Mouse (Mus musculus) testis, adult 2 months (tissue): ENCODE data around the gene Card10. TPM values are rescaled to one million over a fixed set of nuclear protein-coding genes. Genes with fewer than 3 reads are reported as not detected.

Experiments
- H3K27ac ChIP-seq: fragments of 200-500 bp; 2 replicates; pipeline ENCODE4 v1.5.1; 2012; ENCODE audit warnings: low read depth, low read length; ENCODE audit not compliant: control insufficient read depth, insufficient read depth
- H3K27me3 ChIP-seq: fragments of 200-500 bp; 2 replicates; pipeline ENCODE4 v1.6.1; 2012; ENCODE audit warnings: mild to moderate bottlenecking, low read length, moderate library complexity; ENCODE audit not compliant: control insufficient read depth, insufficient read depth
- H3K36me3 ChIP-seq: fragments of 200-500 bp; 2 replicates; pipeline ENCODE4 v1.6.1; 2012; ENCODE audit warnings: mild to moderate bottlenecking, low read length; ENCODE audit not compliant: control insufficient read depth, insufficient read depth
- H3K4me1 ChIP-seq: fragments of 200-500 bp; 2 replicates; pipeline ENCODE4 v1.6.1; 2012; ENCODE audit warnings: low read length; ENCODE audit not compliant: control insufficient read depth, insufficient read depth
- H3K4me3 ChIP-seq: fragments of 200-500 bp; 2 replicates; pipeline ENCODE4 v1.5.1; 2012; ENCODE audit warnings: low read depth, mild to moderate bottlenecking, low read length, moderate library complexity, mixed read lengths; ENCODE audit not compliant: control insufficient read depth
- CTCF ChIP-seq: fragments of 200-500 bp; IDR thresholded peaks from 2 replicates; pipeline ENCODE4 v1.5.1; 2012; ENCODE audit warnings: low read depth, mild to moderate bottlenecking, inconsistent platforms, low read length, moderate library complexity; ENCODE audit not compliant: control insufficient read depth, insufficient read depth, insufficient replicate concordance
- POLR2A ChIP-seq: fragments of 200-500 bp; IDR thresholded peaks from 2 replicates; pipeline ENCODE4 v1.6.1; 2012; ENCODE audit warnings: low read depth, mild to moderate bottlenecking, inconsistent platforms, low read length, moderate library complexity; ENCODE audit not compliant: control insufficient read depth
- polyA plus RNA-seq: library from polyadenylated mRNA; depleted of rRNA; stranded (reverse); fragments of >200 nt; gene quantifications from 2 replicates; pipeline ENCODE4 v1.2.3, GENCODE M21; 2012

Card10 gene
- polyA plus RNA-seq, 1 experiment: 5.0 TPM

DNA sequence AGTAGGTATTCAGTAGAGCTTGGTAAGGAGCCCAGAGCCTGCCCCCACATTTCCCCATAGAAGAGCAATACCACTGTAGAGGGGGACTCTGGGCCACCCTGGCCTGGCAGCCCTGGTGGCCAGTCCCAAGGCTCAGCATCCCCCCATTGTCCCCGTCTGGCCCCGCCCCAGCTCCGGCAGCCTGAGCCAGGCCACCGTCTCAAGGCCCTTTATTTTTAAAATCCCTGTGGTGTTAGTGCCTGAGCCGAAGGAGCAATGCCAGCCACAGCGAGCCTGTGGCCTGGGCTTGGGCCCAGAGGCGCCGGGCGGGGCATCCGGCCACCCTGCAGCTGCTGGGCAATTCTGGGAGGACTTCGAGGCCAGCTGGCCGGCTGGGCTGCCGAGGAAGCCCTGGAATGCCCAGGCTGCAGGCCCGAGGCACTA, 29.9 kb upstream of the Card10 start:
- peaks cover 2% of the 10 kb centered on the region for H3K4me1 ChIP-seq
- H3K27ac ChIP-seq: peak overlapping the region; percentile 51
- no peak overlapping the region for H3K4me3 ChIP-seq
- H3K27me3 ChIP-seq: no peaks in the 10 kb centered on the region
- TF ChIP-seq CTCF (no peak), POLR2A (no peak)
- no peaks in the 10 kb centered on the region for H3K36me3 ChIP-seq

DNA sequence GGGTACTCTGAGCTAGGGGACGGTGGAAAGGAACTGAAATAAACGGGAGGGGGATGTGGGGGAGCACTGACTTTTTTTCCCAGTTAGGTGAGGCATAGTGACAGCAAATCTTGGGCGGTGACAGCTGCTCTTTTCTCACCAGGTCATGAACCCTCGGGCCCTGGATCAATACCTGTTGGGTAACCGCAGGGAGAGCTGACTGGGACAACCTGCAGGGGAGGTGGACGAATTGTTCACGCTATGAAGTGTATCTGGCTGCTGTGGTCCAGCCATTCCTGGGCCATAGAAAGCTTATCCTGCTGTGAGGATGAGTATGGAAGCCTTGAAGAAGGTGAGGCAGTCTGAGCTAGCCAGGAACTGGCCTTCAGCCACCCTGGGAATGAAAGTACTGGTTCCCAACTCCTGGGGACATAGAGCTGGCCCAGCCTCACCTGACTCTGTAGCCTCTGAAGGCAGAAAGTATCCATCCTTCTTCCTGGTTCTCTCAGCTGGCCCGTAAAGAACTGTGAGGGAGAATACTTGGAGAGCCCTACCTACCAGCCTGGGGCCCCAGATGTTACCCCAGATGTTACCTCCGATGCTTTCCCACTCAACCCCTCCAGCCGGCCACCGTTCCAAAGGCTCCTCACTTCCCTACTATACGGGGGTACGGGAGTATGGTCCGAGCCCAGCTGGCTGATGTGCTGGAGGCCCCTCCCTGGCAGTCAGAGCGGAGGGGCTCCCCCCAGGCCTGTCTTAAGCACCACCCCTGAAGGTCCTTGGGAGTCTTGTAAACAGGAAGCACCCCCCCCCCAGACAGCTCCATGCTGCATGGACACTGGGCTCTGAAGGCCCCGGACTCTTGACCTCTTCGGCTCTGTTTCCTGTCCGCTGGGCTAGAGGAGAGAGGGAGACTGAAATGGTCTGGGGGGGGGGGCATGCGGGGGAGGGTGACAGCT, 29.1 kb upstream of the Card10 start:
- Histone ChIP-seq H3K4me3 (no peak overlapping the region), H3K36me3 (no peaks in the 10 kb centered on the region), H3K4me1 (peaks cover 2% of the 10 kb centered on the region), H3K27ac (peak overlapping the region; percentile 23; the same call in 1 of the 2 replicates), H3K27me3 (no peaks in the 10 kb centered on the region)
- TF ChIP-seq POLR2A (0 out of 2 replicates have a peak, but pooled peaks have one; percentile 29), CTCF (no peak)

DNA sequence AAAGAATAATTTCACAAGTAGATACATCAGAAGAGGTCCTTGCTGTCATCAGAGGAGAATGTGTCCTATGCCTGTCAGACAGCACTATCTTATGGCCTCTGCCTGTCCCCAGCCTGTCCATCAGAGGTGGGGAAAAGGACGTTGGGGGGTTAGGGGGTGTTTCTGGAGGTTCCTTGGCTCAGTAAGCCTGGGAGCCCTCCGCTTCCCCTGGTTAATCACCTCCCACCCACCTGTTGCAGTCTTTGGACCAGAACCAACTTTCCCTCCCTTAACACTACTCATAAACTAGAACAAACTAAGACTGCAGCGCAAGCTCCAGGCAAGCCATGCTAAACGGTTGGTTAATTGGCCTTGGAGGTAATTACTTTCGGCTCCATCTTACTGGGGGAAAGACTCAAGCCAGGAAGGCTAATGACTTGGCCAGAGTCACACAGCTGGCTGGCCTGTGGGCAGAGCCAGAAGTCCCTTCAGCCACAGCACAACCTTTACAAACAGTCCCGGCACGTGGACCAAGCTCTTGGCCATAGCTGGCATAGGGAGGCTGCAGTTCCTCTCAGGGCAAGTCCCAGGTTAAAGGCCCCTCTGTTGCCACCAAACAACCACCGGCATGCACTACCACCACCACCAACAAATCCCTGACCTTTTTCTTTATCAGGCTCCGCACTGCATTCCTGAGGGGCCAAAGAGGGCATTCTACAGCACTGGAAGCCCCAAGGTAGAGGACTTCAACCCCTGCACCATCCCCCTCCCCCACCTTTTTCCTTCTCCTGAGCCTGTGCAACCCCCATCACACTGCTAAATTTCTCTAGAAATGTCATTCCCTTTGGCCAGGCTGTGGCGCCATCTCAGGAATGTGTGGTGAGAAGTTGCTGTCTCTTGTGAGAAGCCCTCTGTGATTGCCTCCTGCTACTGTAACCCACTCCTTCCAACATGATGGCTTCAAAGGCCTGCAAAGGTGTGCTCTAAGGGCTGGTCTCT, 28.2 kb upstream of the Card10 start:
- H3K4me1 ChIP-seq: peaks cover 2% of the 10 kb centered on the region
- H3K4me3 ChIP-seq: no peak overlapping the region
- H3K27me3 ChIP-seq: no peaks in the 10 kb centered on the region
- no peaks in the 10 kb centered on the region for H3K36me3 ChIP-seq
- no peak overlapping the region for H3K27ac ChIP-seq
- no peak for TF ChIP-seq CTCF

DNA sequence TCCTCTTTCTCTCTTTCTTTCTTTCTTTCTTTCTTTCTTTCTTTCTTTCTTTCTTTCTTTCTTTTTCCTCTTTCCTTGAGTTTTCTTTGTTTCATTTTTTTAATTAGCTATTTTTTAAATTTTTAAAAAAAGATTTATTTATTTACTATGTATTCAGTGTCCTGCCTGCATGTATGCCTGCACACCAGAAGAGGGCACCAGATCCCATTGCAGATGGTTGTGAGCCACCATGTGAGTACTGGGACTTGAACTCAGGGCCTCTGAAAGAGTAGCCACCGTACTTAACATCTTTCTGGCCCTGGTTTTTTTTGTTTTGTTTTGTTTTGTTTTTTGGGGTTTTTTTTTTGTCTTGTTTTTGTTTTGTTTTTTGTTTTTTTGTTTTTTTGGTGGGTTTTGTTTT, 26.8 kb upstream of the Card10 start:
- Histone ChIP-seq H3K27me3 (no peaks in the 10 kb centered on the region), H3K36me3 (no peaks in the 10 kb centered on the region), H3K4me1 (peaks cover 2% of the 10 kb centered on the region; the same call in 1 of the 2 replicates), H3K4me3 (no peak overlapping the region), H3K27ac (no peak overlapping the region)
- no peak for TF ChIP-seq CTCF
- TF ChIP-seq POLR2A: no peak

DNA sequence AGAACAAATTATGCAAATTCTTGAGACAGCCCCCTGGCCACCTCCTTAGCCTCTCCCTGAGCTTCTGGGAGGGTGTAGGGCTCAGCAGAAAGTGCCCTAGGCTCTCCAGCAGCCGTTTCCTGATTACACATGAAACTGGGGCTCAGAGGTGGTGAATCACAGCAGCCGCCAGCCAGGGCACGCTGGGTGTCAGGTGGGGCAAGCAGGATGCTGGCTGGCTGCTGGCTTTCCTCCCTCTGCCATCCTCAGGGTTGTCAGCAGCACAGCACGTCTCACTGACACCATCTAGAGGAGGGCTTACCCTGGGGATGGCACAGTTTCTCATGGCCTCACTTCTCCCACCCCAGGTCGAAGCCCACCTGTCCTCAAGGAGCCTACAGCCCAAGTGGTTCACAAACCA, 25.5 kb upstream of the Card10 start:
- Histone ChIP-seq H3K27ac (no peak overlapping the region), H3K4me1 (peaks cover 2% of the 10 kb centered on the region; the same call in 1 of the 2 replicates), H3K4me3 (no peak overlapping the region), H3K36me3 (no peaks in the 10 kb centered on the region), H3K27me3 (no peaks in the 10 kb centered on the region)
- no peak for TF ChIP-seq POLR2A
- no peak for TF ChIP-seq CTCF

DNA sequence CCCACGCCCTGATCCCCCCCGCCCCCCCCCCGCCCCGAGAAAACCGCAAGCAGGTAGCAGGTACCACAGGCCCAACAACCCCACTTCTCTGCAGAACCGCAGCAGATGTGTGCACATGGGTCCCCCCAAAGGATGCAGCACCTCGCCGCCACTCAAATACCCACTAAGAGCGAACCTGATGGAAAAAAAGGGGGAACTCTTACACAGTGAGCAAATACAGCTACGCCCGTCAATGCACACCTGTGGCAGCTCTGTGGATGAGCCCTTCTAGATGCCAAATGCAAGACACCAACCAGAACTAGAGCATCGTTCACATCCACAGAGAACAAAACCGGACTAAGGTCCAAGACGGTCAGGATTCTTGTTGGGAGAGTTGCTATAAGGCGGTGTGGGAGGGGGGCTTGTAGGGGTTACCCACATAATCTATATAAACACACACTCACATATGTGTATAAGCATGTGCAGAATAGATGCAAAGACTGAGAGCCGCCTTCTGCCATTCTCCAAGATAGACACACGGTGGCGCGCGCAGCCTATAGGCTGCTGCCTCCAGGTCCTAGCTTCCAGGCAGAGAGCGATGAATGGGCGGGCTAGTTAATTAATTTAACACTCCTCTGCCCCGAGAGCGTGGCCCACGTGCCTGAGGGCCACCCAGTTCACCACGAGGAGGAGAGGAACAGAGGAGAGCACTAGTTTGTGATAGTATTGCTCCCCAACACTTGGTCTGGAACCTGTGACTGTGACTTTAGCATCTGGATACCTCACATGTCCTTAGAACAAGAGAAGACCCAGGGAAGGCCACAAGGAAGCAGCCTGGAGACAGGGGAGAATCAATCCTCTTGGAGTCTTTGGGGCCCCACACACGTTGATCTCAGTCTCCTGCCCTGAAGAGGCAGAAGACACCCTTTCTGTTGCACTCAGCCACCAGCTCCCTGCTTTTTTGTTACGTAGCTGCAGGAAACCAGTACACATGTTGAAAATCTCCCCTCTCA, 23.7 kb upstream of the Card10 start:
- H3K27ac ChIP-seq: no peak overlapping the region
- H3K4me1 ChIP-seq: no peaks in the 10 kb centered on the region
- H3K4me3 ChIP-seq: no peak overlapping the region
- H3K36me3 ChIP-seq: no peaks in the 10 kb centered on the region
- no peak for TF ChIP-seq POLR2A
- peak; percentile 64; the same call in 1 of the 2 replicates for TF ChIP-seq CTCF
- no peaks in the 10 kb centered on the region for H3K27me3 ChIP-seq
